Mouse (Mus musculus) right cerebral cortex, postnatal 25 days (tissue): ENCODE data around the gene Klra3.
"Not testable (repeated sequence)": the region's sequence is repeated elsewhere in the genome, so short reads cannot be mapped to it uniquely, and the experiment has no call there.

Experiments
- DNase-seq: peaks from one replicate; pipeline ENCODE4 v3.0.0; 2022

Gene Klra3

DNA sequence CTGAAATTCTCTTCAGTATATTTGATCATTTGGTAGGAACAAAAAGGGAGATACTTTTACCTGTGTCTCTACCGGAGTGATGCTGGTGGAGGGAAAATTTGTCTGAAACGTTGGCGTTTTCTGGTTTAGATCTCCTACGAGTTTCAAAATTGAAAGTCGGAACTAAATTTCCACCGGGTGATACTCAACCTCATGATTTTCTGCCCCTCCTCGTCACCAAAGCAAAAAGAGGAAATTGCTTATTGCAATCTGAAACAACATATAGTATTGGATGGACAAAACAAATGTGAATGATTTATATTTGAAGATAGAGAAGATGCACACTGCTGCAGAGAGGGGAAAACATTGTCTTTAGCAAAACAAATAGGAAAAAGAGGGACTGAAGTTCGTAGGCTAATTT, at the start of gene Klra3:
Gene Klra3, minus strand, starts transcription at position 164 of the 400 bp plus-strand sequence.
- DNase-seq = no peak

DNA sequence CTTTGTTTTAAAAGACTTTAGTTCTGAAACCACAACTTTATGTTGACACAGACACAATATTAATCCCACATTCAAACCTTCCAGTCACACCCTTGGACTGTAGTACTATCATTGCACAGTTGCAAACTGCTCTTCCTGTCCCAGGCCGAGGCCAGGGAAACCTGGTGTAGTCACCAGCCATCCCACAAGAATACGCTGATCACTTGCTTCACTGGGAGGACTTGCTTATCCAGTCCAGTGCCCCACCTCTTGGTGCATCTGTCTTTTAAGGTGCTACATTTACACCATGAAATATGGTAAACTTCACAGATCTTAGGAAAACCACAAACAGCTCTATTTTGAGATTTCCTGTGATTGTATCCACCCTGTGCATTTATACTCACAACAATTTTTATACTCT, 49.4 kb upstream of the Klra3 start, which contains the start of gene Klra1:
Gene Klra1, minus strand, starts transcription at position 125 of the 400 bp plus-strand sequence.
- DNase-seq = no peak

DNA sequence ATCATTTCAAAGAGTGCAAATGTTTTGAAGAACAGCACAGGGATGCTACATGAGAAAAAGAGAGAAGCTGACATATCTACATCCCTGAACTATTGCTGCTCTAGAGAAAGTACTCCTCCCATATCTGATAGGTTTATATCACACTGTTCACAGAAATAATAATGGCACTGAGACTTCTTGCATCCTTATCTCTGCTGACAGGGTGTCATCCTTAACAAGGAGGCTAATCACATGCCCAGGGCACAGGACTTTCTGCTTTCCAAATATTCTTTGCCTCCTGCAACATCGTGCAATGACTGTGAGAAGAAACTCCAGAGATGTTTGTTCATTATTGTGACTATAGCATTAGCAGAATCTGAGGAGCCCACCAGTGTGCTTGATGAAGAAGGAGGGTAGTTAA, 48.4 kb upstream of the Klra3 start:
- no peak for DNase-seq

DNA sequence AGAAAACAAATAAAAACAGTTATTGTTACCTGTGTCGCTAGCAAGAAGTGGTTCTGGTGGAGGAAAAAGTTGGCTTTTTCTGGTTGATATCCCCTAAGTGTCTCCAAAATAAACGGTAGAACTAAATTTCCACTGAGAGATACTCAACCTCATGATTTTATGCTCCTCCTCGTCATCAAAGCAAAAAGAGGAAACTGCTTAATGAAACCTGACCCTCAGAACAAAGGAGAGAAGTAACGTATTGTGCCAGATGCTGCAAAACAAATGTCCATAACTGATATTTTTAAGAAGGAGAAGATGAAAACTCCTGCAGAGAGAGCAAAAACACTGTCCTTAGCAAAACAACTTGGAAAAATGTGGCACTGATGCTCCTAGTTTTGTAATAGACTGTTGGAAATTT, 45.0 kb upstream of the Klra3 start:
- no peak for DNase-seq

DNA sequence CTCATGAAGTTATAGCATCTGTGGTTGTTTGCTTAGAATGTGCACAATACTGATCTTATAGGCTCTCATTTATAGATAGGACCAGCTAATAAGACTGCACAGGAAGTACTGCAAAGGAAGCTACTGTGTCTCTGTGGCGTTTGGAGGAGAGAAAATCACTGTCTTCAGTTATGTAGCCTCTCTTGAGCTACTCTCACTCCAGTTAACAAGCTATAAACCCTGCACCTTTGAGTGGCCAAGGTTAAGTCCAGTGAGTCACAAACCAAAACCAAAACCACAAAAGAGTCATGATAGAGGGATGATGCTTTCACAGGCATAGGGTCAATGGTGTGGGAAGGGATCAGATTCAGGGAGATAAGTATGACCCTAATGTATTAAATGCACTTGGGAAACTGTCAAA, 8.0 kb upstream of the Klra3 start:
- not testable (repeated sequence) for DNase-seq

DNA sequence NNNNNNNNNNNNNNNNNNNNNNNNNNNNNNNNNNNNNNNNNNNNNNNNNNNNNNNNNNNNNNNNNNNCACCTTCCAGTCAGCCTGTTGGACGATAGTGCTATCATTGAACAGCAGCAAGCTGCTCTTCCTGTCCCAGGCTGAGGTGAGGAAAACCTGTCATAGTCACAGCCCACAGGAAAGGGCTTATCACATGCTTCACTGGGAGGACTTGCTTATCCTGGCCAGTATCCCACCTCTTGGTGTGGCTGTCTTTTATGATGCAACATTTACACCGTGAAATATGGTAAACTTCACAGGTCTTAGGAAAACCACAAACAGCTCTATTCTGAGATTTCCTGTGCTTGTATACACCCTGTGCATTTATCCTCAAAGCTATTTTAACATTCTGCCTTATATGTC, 4.6 kb upstream of the Klra3 start:
- DNase-seq = not testable (repeated sequence)

DNA sequence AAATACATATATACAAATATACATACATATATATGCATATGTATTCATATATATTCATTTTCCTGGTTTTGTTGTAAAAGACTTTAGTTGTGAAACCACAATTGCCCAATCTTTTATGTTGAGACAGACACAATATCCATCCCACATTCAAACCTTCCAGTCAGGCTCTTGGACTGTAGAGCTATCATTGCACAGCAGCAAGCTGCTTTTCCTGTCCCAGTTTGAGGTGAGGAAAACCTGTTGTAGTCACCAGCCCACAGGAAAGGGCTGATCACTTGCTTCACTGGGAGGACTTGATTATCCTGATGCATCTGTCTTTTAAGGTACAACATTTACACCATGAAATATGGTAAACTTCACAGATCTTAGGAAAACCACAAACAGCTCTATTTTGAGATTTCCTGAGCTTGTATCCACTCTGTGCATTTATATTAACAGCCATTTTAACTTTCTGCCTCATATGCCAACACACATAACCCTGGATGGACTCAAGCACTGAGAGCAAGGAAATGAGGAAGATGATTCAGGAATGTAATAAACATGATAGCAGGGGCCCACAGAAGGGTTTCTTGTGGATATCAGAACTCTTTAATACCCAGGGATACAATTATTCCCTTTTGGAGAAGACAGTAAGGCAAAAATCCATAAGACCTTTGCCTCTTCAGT, 49.3 kb downstream of the Klra3 start:
- DNase-seq = no peak

DNA sequence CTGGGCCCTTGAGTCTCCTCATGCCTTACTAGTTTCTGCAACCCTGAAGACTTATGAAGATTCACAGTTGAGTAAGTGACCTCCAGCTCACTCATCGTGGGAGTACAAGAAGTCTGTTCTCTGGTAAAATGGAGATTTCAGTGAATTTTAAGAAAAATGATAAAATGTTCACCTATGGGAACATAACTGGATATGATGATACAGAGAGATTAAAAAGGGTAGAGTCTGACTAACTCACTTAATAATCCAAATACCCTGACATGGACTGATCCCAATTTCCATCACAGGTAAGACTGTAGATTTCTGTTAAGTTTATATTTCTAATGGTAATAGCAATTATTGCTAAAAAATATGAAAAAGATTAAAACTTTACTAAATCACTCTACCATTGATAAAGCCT, 55.5 kb downstream of the Klra3 start, which contains the start of gene Klra10:
Gene Klra10, minus strand, starts transcription at position 101 of the 400 bp plus-strand sequence.
- not testable (repeated sequence) for DNase-seq
